Comparison of ENCODE assay signal across 19 mouse cellular contexts in the genomic region with DNA sequence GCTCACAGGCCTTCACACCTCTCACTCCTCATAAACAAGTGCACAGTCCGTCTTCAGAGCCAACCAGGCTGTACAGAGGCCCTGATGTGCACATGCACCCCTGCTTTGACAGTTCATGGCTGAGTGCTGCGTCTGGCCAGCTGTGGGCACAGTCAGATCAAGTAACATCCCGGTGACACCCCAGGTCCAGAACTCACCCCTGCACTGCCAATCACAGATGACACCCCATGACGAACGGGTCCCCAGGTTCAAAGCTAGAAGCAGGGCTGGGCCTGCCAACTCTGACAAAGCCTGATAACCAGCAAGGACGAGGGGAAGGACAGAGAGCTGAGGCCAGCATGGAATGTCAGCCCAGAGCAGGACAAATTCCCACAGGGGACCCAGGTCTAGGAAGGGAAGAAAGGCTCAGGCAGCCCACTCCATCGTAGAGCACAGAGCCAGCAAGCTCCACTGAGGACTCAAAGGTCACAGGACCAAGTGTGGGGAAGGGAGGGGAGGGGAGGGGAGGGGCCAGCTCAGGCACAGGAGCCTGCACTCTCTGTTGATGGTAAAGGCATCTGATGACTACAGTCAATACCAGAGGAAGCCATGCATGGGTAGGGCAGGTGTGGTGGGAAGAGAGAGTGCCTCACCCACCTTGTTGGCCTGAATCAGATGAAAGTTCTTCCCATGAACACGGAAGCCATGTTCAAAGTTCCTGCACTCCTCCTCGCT. TPM values are rescaled to one million over a fixed set of nuclear protein-coding genes. Genes with fewer than 3 reads are reported as not detected.
DNase-seq lines count a peak whose midpoint lies in the region; ATAC-seq and TF ChIP-seq lines count a peak whose summit lies in the region.
"Had no signal": no experiment of that assay in that cellular context is flagged by ENCODE, and none has a peak within 500 bp of the region (broad histone marks: within the 10 kb centered on the region; RNA-seq: fewer than 3 reads in every experiment).

No protein-coding gene starts in this region.

- WGBS in intestine, embryonic 15.5 days, result 74% methylated on average over 9 of the region's 9 CpGs
- WGBS in small intestine, adult 2 months, result 50% methylated on average over 9 of the region's 9 CpGs

- peaks cover 77% of the 10 kb centered on the region for H3K36me3 ChIP-seq in intestine, embryonic 15.5 days
- peaks cover 63% of the 10 kb centered on the region for H3K36me3 ChIP-seq in small intestine, adult 2 months (ENCODE audit: control insufficient read depth, insufficient read depth, low read length)

- no peak for TF ChIP-seq POLR2A in small intestine, adult 2 months (IDR thresholded peaks at IDR 0.05; ENCODE audit: low read depth, low read length)

- H3K4me2 ChIP-seq in intestine, embryonic 15.5 days (replicated peaks), result no peak overlapping the region
- H3K4me2 ChIP-seq: heart, embryonic 13.5 days; midbrain, embryonic 15.5 days had no signal

- peak; percentile 73 for ATAC-seq in intestine, embryonic 15.5 days
- ATAC-seq: forebrain, postnatal 0 days; midbrain, embryonic 15.5 days had no signal

- DNase-seq in cerebellum, adult 11-12 months, result peak; percentile 2
- no peak for DNase-seq in cerebellum, adult 11 months
- DNase-seq in right cerebral cortex, postnatal 10 days (ENCODE audit: low spot score in 2 of 2), result peak; percentile 17 to 24
- no peak for DNase-seq in right cerebral cortex, adult 2 months (ENCODE audit: low spot score in 2 of 2)
- no peak for DNase-seq in urinary bladder, adult 18-20 months (ENCODE audit: low spot score in 2 of 2)
- no peak for DNase-seq in urinary bladder, postnatal 4 days (ENCODE audit: low spot score in 2 of 2)
- DNase-seq: forebrain, postnatal 0 days; kidney, adult 2 months; right cerebral cortex, postnatal 25 days had no signal

- no peak overlapping the region for H3K9ac ChIP-seq in intestine, embryonic 15.5 days
- H3K9ac ChIP-seq: forebrain, postnatal 0 days; heart, embryonic 13.5 days; midbrain, embryonic 15.5 days had no signal

- H3K4me1 ChIP-seq in intestine, embryonic 15.5 days (replicated peaks), result 0 out of 2 replicates have a peak, but pooled peaks cover 2% of the 10 kb centered on the region
- peaks cover 18% of the 10 kb centered on the region for H3K4me1 ChIP-seq in small intestine, adult 2 months (ENCODE audit: control insufficient read depth, insufficient read depth, insufficient read length, low read length)
- H3K4me1 ChIP-seq: midbrain, embryonic 15.5 days had no signal

- no peak overlapping the region for H3K27ac ChIP-seq in intestine, embryonic 15.5 days
- H3K27ac ChIP-seq in small intestine, adult 2 months (ENCODE audit: insufficient read depth, low read depth, low read length), result peak overlapping the region; percentile 85
- H3K27ac ChIP-seq: heart, embryonic 13.5 days; midbrain, embryonic 15.5 days had no signal

- H3K9me3 ChIP-seq in intestine, embryonic 15.5 days, result no peaks in the 10 kb centered on the region
- H3K9me3 ChIP-seq: heart, embryonic 13.5 days; midbrain, embryonic 15.5 days had no signal

- H3K4me3 ChIP-seq in intestine, embryonic 15.5 days (replicated peaks), result no peak overlapping the region
- H3K4me3 ChIP-seq in small intestine, adult 2 months (ENCODE audit: low read depth, low read length), result peak overlapping the region; percentile 41
- H3K4me3 ChIP-seq: erythroblast, embryonic 14.5 days; heart, embryonic 13.5 days; midbrain, embryonic 15.5 days had no signal

- no peak for TF ChIP-seq CTCF in small intestine, adult 2 months (IDR thresholded peaks at IDR 0.05; ENCODE audit: extremely low read depth, insufficient read length, insufficient replicate concordance, low read depth, low read length)

- H3K27me3 ChIP-seq in intestine, embryonic 15.5 days (replicated peaks), result no peaks in the 10 kb centered on the region
- no peaks in the 10 kb centered on the region for H3K27me3 ChIP-seq in small intestine, adult 2 months (ENCODE audit: control insufficient read depth, insufficient read depth, low read length)
- H3K27me3 ChIP-seq: heart, embryonic 13.5 days; midbrain, embryonic 15.5 days had no signal

RNA-seq across cellular contexts. Expression of gene Plpp2, which starts 10.4 kb away (rescaled TPM):
- 106 and 121 TPM in 2 replicates for polyA plus RNA-seq in intestine, embryonic 15.5 days (2015; fragmentation: Nextera tagmentation; extraction: Ambion mirVana)
- 216 and 451 TPM in 2 replicates for polyA plus RNA-seq in small intestine, adult 2 months (2012; rRNA removed)

RNA-seq across cellular contexts. Expression of gene Mier2, which starts 11.0 kb away (rescaled TPM):
- 40.5 and 44.3 TPM in 2 replicates for polyA plus RNA-seq in intestine, embryonic 15.5 days (2015; fragmentation: Nextera tagmentation; extraction: Ambion mirVana)
- 61.5 and 89.9 TPM in 2 replicates for polyA plus RNA-seq in small intestine, adult 2 months (2012; rRNA removed)

RNA-seq across cellular contexts. Expression of gene Theg, which starts 43.1 kb away (rescaled TPM):
- not detected in 2 replicates for polyA plus RNA-seq in intestine, embryonic 15.5 days (2015; fragmentation: Nextera tagmentation; extraction: Ambion mirVana)
- polyA plus RNA-seq in small intestine, adult 2 months (2012; rRNA removed), result not detected in 2 replicates
- polyA plus RNA-seq: erythroblast, embryonic 14.5 days; forebrain, postnatal 0 days; heart, embryonic 13.5 days; hindbrain, embryonic 11.5 days; kidney, adult 2 months; large intestine, adult 2 months; limb, embryonic 11.5 days; lung, embryonic 16.5 days; midbrain, embryonic 15.5 days; thymus, postnatal 0 days had no signal

Comparison
In these comparisons a context has a peak if more than half of its experiments do, and no peak if none do; other contexts are left out.
1. DNase-seq: peak in cerebellum, adult 11-12 months (single experiment) and right cerebral cortex, postnatal 10 days (2 of 2); none in cerebellum, adult 11 months (single experiment), right cerebral cortex, adult 2 months (0 of 2), urinary bladder, adult 18-20 months (0 of 2) and urinary bladder, postnatal 4 days (0 of 2).